Mouse (Mus musculus) ES-Bruce4 (cell line): Measurements from ENCODE around the gene Olfr1145. TPM values are rescaled to one million over a fixed set of nuclear protein-coding genes. Genes with fewer than 3 reads are reported as not detected.

Source experiments
- H3K27ac ChIP-seq: 2 replicates; pipeline ENCODE4 v1.5.1; 2012; ENCODE audit warnings: low read length, inconsistent platforms; ENCODE audit not compliant: insufficient read depth
- H3K27me3 ChIP-seq: 2 replicates; pipeline ENCODE4 v1.6.1; 2012; ENCODE audit warnings: mild to moderate bottlenecking, low read length, inconsistent platforms; ENCODE audit not compliant: control insufficient read depth, poor library complexity, insufficient read depth, severe bottlenecking
- H3K36me3 ChIP-seq: 2 replicates; pipeline ENCODE4 v1.6.1; 2012; ENCODE audit warnings: inconsistent platforms, mild to moderate bottlenecking, low read length, moderate library complexity; ENCODE audit not compliant: control insufficient read depth, poor library complexity, insufficient read depth, severe bottlenecking
- H3K4me1 ChIP-seq: one replicate; pipeline ENCODE4 v1.8.1; 2011; ENCODE audit warnings: low read length; ENCODE audit not compliant: control insufficient read depth, insufficient read depth
- H3K4me3 ChIP-seq: 2 replicates; pipeline ENCODE4 v1.5.1; 2011; ENCODE audit warnings: low read depth, mild to moderate bottlenecking, low read length
- H3K9ac ChIP-seq: 2 replicates; pipeline ENCODE4 v1.6.1; 2012; ENCODE audit warnings: low read depth, mild to moderate bottlenecking, inconsistent platforms; ENCODE audit not compliant: poor library complexity, severe bottlenecking
- H3K9me3 ChIP-seq: replicated peaks from 2 replicates; pipeline ENCODE4 v1.6.1; 2012; ENCODE audit warnings: mild to moderate bottlenecking, low read length, inconsistent platforms; ENCODE audit not compliant: control insufficient read depth, poor library complexity, insufficient read depth, severe bottlenecking
- CTCF ChIP-seq: IDR thresholded peaks from one replicate; pipeline ENCODE4 v1.8.1; 2011; ENCODE audit warnings: low read depth, low read length
- EP300 ChIP-seq: IDR thresholded peaks from 2 replicates; pipeline ENCODE4 v1.6.1; 2011; ENCODE audit warnings: low read depth, low read length; ENCODE audit not compliant: insufficient read depth
- POLR2A ChIP-seq: IDR thresholded peaks from one replicate; pipeline ENCODE4 v1.8.1; 2011; ENCODE audit warnings: low read length; ENCODE audit not compliant: insufficient read depth
- polyA plus RNA-seq: library from polyadenylated mRNA; stranded (reverse); fragments of >200 nt; gene quantifications from 2 replicates; pipeline ENCODE4 v1.2.4, GENCODE M21; 2011; ENCODE audit warnings: low read depth; ENCODE audit not compliant: missing spikeins, insufficient read depth, insufficient read length

Olfr1145 gene
- polyA plus RNA-seq = not detected in 2 replicates

- H3K9ac ChIP-seq = no peak within 1 kb of the TSS
- H3K27ac ChIP-seq = no peak within 1 kb of the TSS
- H3K36me3 ChIP-seq = no peaks in the 10 kb centered on the region
- no peaks in the 10 kb centered on the region for H3K9me3 ChIP-seq
- TF ChIP-seq CTCF = no peak
- H3K4me3 ChIP-seq = no peak within 1 kb of the TSS
- no peaks in the 10 kb centered on the region for H3K27me3 ChIP-seq
- H3K4me1 ChIP-seq = no peaks in the 10 kb centered on the region
These were observed at the start of gene Olfr1145 for GRCm38 (mm10) chr2:87809522-87809921. TSS of gene Olfr1145 (plus strand) at chr2:87809822.

GRCm38 (mm10) chr2:87776143-87776542 lies 33.5 kb upstream of the Olfr1145 start:
- Histone ChIP-seq H3K4me1 (no peaks in the 10 kb centered on the region), H3K27ac (no peak overlapping the region), H3K36me3 (no peaks in the 10 kb centered on the region), H3K27me3 (no peaks in the 10 kb centered on the region), H3K9ac (no peak overlapping the region), H3K9me3 (no peaks in the 10 kb centered on the region), H3K4me3 (no peak overlapping the region)
- TF ChIP-seq POLR2A = no peak

- no peak within 1 kb of the TSS for H3K27ac ChIP-seq
- TF ChIP-seq EP300 (no peak), CTCF (no peak), POLR2A (no peak)
- no peaks in the 10 kb centered on the region for H3K27me3 ChIP-seq
- H3K4me1 ChIP-seq = no peaks in the 10 kb centered on the region
- no peak within 1 kb of the TSS for H3K4me3 ChIP-seq
- no peaks in the 10 kb centered on the region for H3K36me3 ChIP-seq
- no peak within 1 kb of the TSS for H3K9ac ChIP-seq
- no peaks in the 10 kb centered on the region for H3K9me3 ChIP-seq
These were observed 30.4 kb upstream of the Olfr1145 start, which contains the start of gene Olfr152 for GRCm38 (mm10) chr2:87779183-87779582. TSS of gene Olfr152 (plus strand) at chr2:87779483.

- H3K27me3 ChIP-seq = no peaks in the 10 kb centered on the region
- no peaks in the 10 kb centered on the region for H3K36me3 ChIP-seq
- H3K9ac ChIP-seq = no peak within 1 kb of the TSS
These were observed 9.3 kb upstream of the Olfr1145 start, which contains the start of gene Olfr1143 for GRCm38 (mm10) chr2:87800292-87800691. TSS of gene Olfr1143 (plus strand) at chr2:87800592.

GRCm38 (mm10) chr2:87830233-87830632 lies 20.6 kb downstream of the Olfr1145 start, which contains the start of gene Olfr1148:
TSS of gene Olfr1148 (plus strand) at chr2:87830533.
- Histone ChIP-seq H3K27me3 (no peaks in the 10 kb centered on the region), H3K4me3 (no peak within 1 kb of the TSS), H3K4me1 (no peaks in the 10 kb centered on the region), H3K9me3 (no peaks in the 10 kb centered on the region), H3K9ac (no peak within 1 kb of the TSS), H3K36me3 (no peaks in the 10 kb centered on the region), H3K27ac (no peak within 1 kb of the TSS)
- TF ChIP-seq POLR2A = no peak
- no peak for TF ChIP-seq EP300
- TF ChIP-seq CTCF = no peak

More at GRCm38 (mm10) chr2:87800292-87800691, 9.3 kb upstream of the Olfr1145 start, which contains the start of gene Olfr1143:
- no peaks in the 10 kb centered on the region for H3K9me3 ChIP-seq
- TF ChIP-seq POLR2A (no peak), EP300 (no peak), CTCF (no peak)
- H3K27ac ChIP-seq = no peak within 1 kb of the TSS
- H3K4me1 ChIP-seq = no peaks in the 10 kb centered on the region
- no peak within 1 kb of the TSS for H3K4me3 ChIP-seq

- TF ChIP-seq CTCF (no peak), EP300 (no peak), POLR2A (no peak)
- Histone ChIP-seq H3K4me3 (no peak within 1 kb of the TSS), H3K9ac (no peak within 1 kb of the TSS), H3K4me1 (no peaks in the 10 kb centered on the region), H3K27ac (no peak within 1 kb of the TSS), H3K9me3 (no peaks in the 10 kb centered on the region), H3K36me3 (no peaks in the 10 kb centered on the region), H3K27me3 (no peaks in the 10 kb centered on the region)
These were observed 34.1 kb downstream of the Olfr1145 start, which contains the start of gene Olfr1150-ps1 for GRCm38 (mm10) chr2:87843693-87844092. TSS of gene Olfr1150-ps1 (plus strand) at chr2:87843993.
